Mouse (Mus musculus): Measurements from ENCODE around the gene Hhat.

Gene Hhat

GRCm38 (mm10) chr1:192650586-192650985 is 120.4 kb downstream of the Hhat start:
- DNase-seq (ENCODE audit: low spot score): no peak

- DNase-seq (ENCODE audit: low spot score): no peak
Measured at GRCm38 (mm10) chr1:192650023-192650422, 121.0 kb downstream of the Hhat start.

- DNase-seq (ENCODE audit: low spot score): no peak
Measured at GRCm38 (mm10) chr1:192649233-192649632, 121.8 kb downstream of the Hhat start.

- no peak for DNase-seq (ENCODE audit: low spot score)
Measured at GRCm38 (mm10) chr1:192647361-192647760, 123.7 kb downstream of the Hhat start.

- no peak for DNase-seq (ENCODE audit: low spot score)
Measured at GRCm38 (mm10) chr1:192642126-192642525, 128.9 kb downstream of the Hhat start.

GRCm38 (mm10) chr1:192639175-192639574 is 131.8 kb downstream of the Hhat start:
- DNase-seq (ENCODE audit: low spot score): no peak

GRCm38 (mm10) chr1:192621843-192622242 is 149.2 kb downstream of the Hhat start:
- no peak for DNase-seq (ENCODE audit: low spot score)

- DNase-seq (ENCODE audit: low spot score): no peak
Measured at GRCm38 (mm10) chr1:192613271-192613670, 157.8 kb downstream of the Hhat start.

- no peak for DNase-seq (ENCODE audit: low spot score)
Measured at GRCm38 (mm10) chr1:192611996-192612739, 158.9 kb downstream of the Hhat start.

GRCm38 (mm10) chr1:192606876-192607275 is 164.1 kb downstream of the Hhat start:
- no peak for DNase-seq (ENCODE audit: low spot score)

GRCm38 (mm10) chr1:192604413-192604812 is 166.6 kb downstream of the Hhat start:
- no peak for DNase-seq (ENCODE audit: low spot score)

GRCm38 (mm10) chr1:192603556-192603955 is 167.5 kb downstream of the Hhat start:
- DNase-seq (ENCODE audit: low spot score): no peak

GRCm38 (mm10) chr1:192601206-192601605 is 169.8 kb downstream of the Hhat start:
- no peak for DNase-seq (ENCODE audit: low spot score)

- DNase-seq (ENCODE audit: low spot score): no peak
Measured at GRCm38 (mm10) chr1:192599746-192600145, 171.3 kb downstream of the Hhat start.

GRCm38 (mm10) chr1:192598380-192598779 is 172.6 kb downstream of the Hhat start:
- peak; percentile 79 for DNase-seq (ENCODE audit: low spot score)

GRCm38 (mm10) chr1:192595426-192595825 is 175.6 kb downstream of the Hhat start:
- no peak for DNase-seq (ENCODE audit: low spot score)

GRCm38 (mm10) chr1:192593492-192593891 is 177.5 kb downstream of the Hhat start:
- DNase-seq (ENCODE audit: low spot score): no peak

- peak; percentile 76 for DNase-seq (ENCODE audit: low spot score)
Measured at GRCm38 (mm10) chr1:192587451-192587850, 183.6 kb downstream of the Hhat start.

GRCm38 (mm10) chr1:192585289-192585688 is 185.7 kb downstream of the Hhat start:
- DNase-seq (ENCODE audit: low spot score): no peak

- DNase-seq (ENCODE audit: low spot score): no peak
Measured at GRCm38 (mm10) chr1:192582921-192583320, 188.1 kb downstream of the Hhat start.

GRCm38 (mm10) chr1:192564691-192565090 is 206.3 kb downstream of the Hhat start:
- DNase-seq (ENCODE audit: low spot score): no peak

GRCm38 (mm10) chr1:192559341-192559740 is 211.7 kb downstream of the Hhat start:
- DNase-seq (ENCODE audit: low spot score): no peak

- DNase-seq (ENCODE audit: low spot score): no peak
Measured at GRCm38 (mm10) chr1:192557978-192558594, 212.9 kb downstream of the Hhat start.

- DNase-seq (ENCODE audit: low spot score): no peak
Measured at GRCm38 (mm10) chr1:192555516-192555915, 215.5 kb downstream of the Hhat start.
